ENCODE assay signal across 21 mouse cellular contexts in the genomic region with DNA sequence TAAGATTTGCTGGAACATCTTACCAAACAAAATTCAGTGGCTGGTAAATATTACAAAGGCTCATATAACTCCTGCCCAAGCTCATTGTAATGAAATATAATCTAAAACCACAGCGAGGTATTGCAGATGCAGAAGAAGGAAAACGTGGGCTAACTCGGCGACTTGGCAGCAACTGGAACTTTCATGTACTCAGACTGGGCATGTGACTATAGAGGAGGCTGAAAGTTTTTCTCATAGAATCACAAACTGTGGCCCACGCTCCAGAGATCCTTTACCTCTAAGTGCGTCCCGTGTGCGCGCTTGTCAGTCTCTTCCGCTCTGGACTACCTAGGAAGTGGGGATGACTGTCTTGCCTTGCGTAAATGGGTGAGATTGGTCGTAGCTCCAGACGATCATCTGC.
"Had no signal": no experiment of that assay in that cellular context is flagged by ENCODE, and none has a peak within 500 bp of the region (broad histone marks: within the 10 kb centered on the region; RNA-seq: fewer than 3 reads in every experiment).

No protein-coding gene starts in this region.

- H3K9ac ChIP-seq: intestine, embryonic 15.5 days; limb, embryonic 13.5 days; liver, embryonic 12.5 days; liver, embryonic 15.5 days; lung, embryonic 15.5 days; midbrain, embryonic 13.5 days had no signal

- H3K9me3 ChIP-seq: intestine, embryonic 15.5 days; limb, embryonic 13.5 days; liver, embryonic 12.5 days; liver, embryonic 15.5 days; lung, embryonic 15.5 days; megakaryocyte, embryonic 14.5 days; midbrain, embryonic 10.5 days; midbrain, embryonic 13.5 days had no signal

- ATAC-seq: intestine, embryonic 15.5 days; liver, embryonic 12.5 days; midbrain, embryonic 13.5 days; midbrain, embryonic 16.5 days had no signal

- H3K36me3 ChIP-seq: intestine, embryonic 15.5 days; limb, embryonic 13.5 days; liver, embryonic 12.5 days; liver, embryonic 15.5 days; lung, embryonic 15.5 days; midbrain, embryonic 10.5 days; midbrain, embryonic 13.5 days had no signal

- H3K4me1 ChIP-seq: intestine, embryonic 15.5 days; limb, embryonic 13.5 days; liver, embryonic 12.5 days; liver, embryonic 15.5 days; lung, embryonic 15.5 days; megakaryocyte, embryonic 14.5 days; midbrain, embryonic 13.5 days had no signal

- H3K27ac ChIP-seq: intestine, embryonic 15.5 days; layer of hippocampus, adult 2 months; left cerebral cortex, adult 2 months; limb, embryonic 13.5 days; liver, embryonic 12.5 days; liver, embryonic 15.5 days; lung, embryonic 15.5 days; midbrain, embryonic 10.5 days; midbrain, embryonic 13.5 days; stomach, postnatal 0 days had no signal

- H3K27me3 ChIP-seq: intestine, embryonic 15.5 days; limb, embryonic 13.5 days; liver, embryonic 12.5 days; liver, embryonic 15.5 days; lung, embryonic 15.5 days; megakaryocyte, embryonic 14.5 days; midbrain, embryonic 13.5 days had no signal

- H3K4me2 ChIP-seq: intestine, embryonic 15.5 days; limb, embryonic 13.5 days; liver, embryonic 12.5 days; liver, embryonic 15.5 days; lung, embryonic 15.5 days; midbrain, embryonic 13.5 days had no signal

- DNase-seq: kidney, adult 18-20 months; kidney, adult 9 months; kidney, postnatal 14 days; layer of hippocampus, adult 9-11 months; liver; lung, adult 18-20 months; lung, postnatal 10 days; lung, postnatal 36 days; thymus, postnatal 25 days had no signal

- H3K4me3 ChIP-seq: intestine, embryonic 15.5 days; layer of hippocampus, adult 2 months; left cerebral cortex, adult 2 months; limb, embryonic 13.5 days; liver, embryonic 12.5 days; liver, embryonic 15.5 days; lung, embryonic 15.5 days; megakaryocyte, embryonic 14.5 days; midbrain, embryonic 10.5 days; midbrain, embryonic 13.5 days had no signal
